Comparison of ENCODE assay signal across 11 mouse cellular contexts in the genomic region with DNA sequence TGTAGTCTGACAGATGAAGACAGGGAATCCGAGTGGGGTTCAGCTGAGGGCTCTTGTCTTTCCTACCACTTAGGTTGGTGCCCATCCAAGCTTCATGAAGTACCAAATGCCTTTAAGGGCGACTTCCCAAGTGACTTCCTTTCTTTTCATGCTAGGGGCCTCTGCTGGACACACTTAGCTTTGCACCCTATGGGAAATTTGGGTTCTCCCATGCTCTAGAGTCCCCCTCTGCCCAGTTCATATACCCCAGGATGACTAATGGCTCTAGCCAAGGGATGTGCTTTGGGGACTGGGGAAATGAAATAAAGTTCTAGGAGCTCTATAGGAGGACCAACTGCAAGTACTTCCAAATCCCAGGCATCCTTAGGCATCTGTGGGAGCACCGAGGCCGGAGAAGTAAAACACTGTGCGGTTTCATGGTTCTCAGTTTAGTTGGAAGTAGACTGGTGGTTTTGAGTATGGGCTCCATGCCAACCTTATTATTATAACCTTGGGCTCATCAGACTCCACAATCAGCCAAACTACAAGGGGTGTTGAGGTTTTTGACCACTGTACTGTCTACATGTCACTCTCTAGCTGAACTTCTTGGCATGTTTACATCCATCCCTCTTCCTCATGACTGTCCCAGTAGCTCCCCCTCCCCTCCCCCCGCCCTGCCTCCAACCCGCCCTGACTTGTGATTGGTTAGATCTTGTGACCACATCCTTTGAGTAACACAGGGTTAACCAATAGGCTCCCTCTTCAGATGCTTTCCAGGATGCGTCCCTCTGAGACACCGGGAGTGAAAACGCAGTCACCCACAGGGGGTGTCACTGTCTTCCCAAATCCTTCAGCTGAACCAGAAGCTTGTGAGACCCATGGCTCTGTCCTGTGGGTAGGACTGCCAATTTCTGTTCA.
A peak's percentile ranks its signal among the peaks of the same experiment; 100 is the strongest.
DNase-seq lines count a peak whose midpoint lies in the region; ATAC-seq and TF ChIP-seq lines count a peak whose summit lies in the region.
"Had no signal": no experiment of that assay in that cellular context is flagged by ENCODE, and none has a peak within 500 bp of the region (broad histone marks: within the 10 kb centered on the region; RNA-seq: fewer than 3 reads in every experiment).

No protein-coding gene starts in this region.

- ATAC-seq in intestine, postnatal 0 days, result no peak

- no peaks in the 10 kb centered on the region for H3K36me3 ChIP-seq in heart, adult 2 months (ENCODE audit: control insufficient read depth, insufficient read depth, low read length)
- H3K36me3 ChIP-seq in intestine, postnatal 0 days (ENCODE audit: control insufficient read depth, insufficient read depth), result no peaks in the 10 kb centered on the region
- H3K36me3 ChIP-seq: hindbrain, embryonic 13.5 days had no signal

- intact Hi-C loops in heart, adult 2 months (cut with DNase I), result no loop called here
- intact Hi-C loops in heart, postnatal 14 days (cut with DNase I), result no loop called here

- peaks cover 2% of the 10 kb centered on the region; the same call in 1 of the 2 replicates for H3K27me3 ChIP-seq in heart, adult 2 months (ENCODE audit: control insufficient read depth, insufficient read depth, low read length)
- no peaks in the 10 kb centered on the region for H3K27me3 ChIP-seq in intestine, postnatal 0 days (replicated peaks; ENCODE audit: control insufficient read depth, insufficient read depth, low read length)
- H3K27me3 ChIP-seq in cerebellum, adult 2 months (ENCODE audit: control insufficient read depth, insufficient read depth, low read length), result no peaks in the 10 kb centered on the region
- H3K27me3 ChIP-seq: hindbrain, embryonic 13.5 days had no signal

- WGBS in heart, adult 2 months, result 70% methylated on average over 10 of the region's 10 CpGs
- WGBS in intestine, postnatal 0 days, result 80% methylated on average over 10 of the region's 10 CpGs
- WGBS in cerebellum, adult 2 months, result 66% methylated on average over 10 of the region's 10 CpGs

- no peak overlapping the region for H3K27ac ChIP-seq in heart, adult 2 months
- H3K27ac ChIP-seq in intestine, postnatal 0 days (ENCODE audit: low read depth, low read length), result peak overlapping the region; percentile 78; the same call in 1 of the 2 replicates
- no peak overlapping the region for H3K27ac ChIP-seq in cerebellum, adult 2 months (ENCODE audit: insufficient read depth, low read length)
- H3K27ac ChIP-seq: hindbrain, embryonic 13.5 days had no signal

- no peak overlapping the region for H3K4me3 ChIP-seq in heart, adult 2 months
- no peak overlapping the region for H3K4me3 ChIP-seq in intestine, postnatal 0 days (ENCODE audit: low read depth, low read length)
- H3K4me3 ChIP-seq in cerebellum, adult 2 months (replicated peaks; ENCODE audit: insufficient read depth, low read depth, low read length), result no peak overlapping the region
- H3K4me3 ChIP-seq: hindbrain, embryonic 13.5 days; megakaryocyte, embryonic 14.5 days had no signal

- H3K79me2 ChIP-seq in heart, adult 2 months (replicated peaks; ENCODE audit: control insufficient read depth, insufficient read depth, low read length), result no peaks in the 10 kb centered on the region

- no peaks in the 10 kb centered on the region for H3K9me3 ChIP-seq in intestine, postnatal 0 days (ENCODE audit: control insufficient read depth)
- H3K9me3 ChIP-seq: hindbrain, embryonic 13.5 days had no signal

- no peak for TF ChIP-seq POLR2A in heart, adult 2 months (IDR thresholded peaks at IDR 0.05; ENCODE audit: insufficient read depth, low read depth, low read length)
- no peak for TF ChIP-seq POLR2A in cerebellum, adult 2 months (IDR thresholded peaks at IDR 0.05; ENCODE audit: borderline replicate concordance, insufficient read depth, low read length)

- H3K4me2 ChIP-seq in intestine, postnatal 0 days (replicated peaks; ENCODE audit: low read depth), result no peak overlapping the region
- H3K4me2 ChIP-seq: hindbrain, embryonic 13.5 days had no signal

- TF ChIP-seq CTCF in heart, adult 2 months (IDR thresholded peaks at IDR 0.05), result peak; percentile 51
- peak; percentile 43 for TF ChIP-seq CTCF in intestine, postnatal 0 days (IDR thresholded peaks at IDR 0.05; ENCODE audit: low read depth)
- no peak for TF ChIP-seq CTCF in cerebellum, adult 2 months (IDR thresholded peaks at IDR 0.05; ENCODE audit: borderline replicate concordance, insufficient read depth, low read depth, low read length)

- no peak overlapping the region for H3K9ac ChIP-seq in heart, adult 2 months (ENCODE audit: low read depth, low read length)
- no peak overlapping the region for H3K9ac ChIP-seq in intestine, postnatal 0 days (ENCODE audit: low read depth, low read length)
- H3K9ac ChIP-seq: hindbrain, embryonic 13.5 days had no signal

- no peaks in the 10 kb centered on the region for H3K4me1 ChIP-seq in heart, adult 2 months (ENCODE audit: control insufficient read depth, insufficient read depth, low read length)
- 0 out of 2 replicates have a peak, but pooled peaks cover 5% of the 10 kb centered on the region for H3K4me1 ChIP-seq in intestine, postnatal 0 days (replicated peaks; ENCODE audit: control insufficient read depth, insufficient read depth, low read length)
- H3K4me1 ChIP-seq in cerebellum, adult 2 months (ENCODE audit: control insufficient read depth, insufficient read depth, low read length), result peaks cover 8% of the 10 kb centered on the region
- H3K4me1 ChIP-seq: hindbrain, embryonic 13.5 days had no signal

- no peak for TF ChIP-seq EP300 in heart, adult 2 months (IDR thresholded peaks at IDR 0.05; ENCODE audit: insufficient read depth, low read depth, low read length)

- no peak for DNase-seq in heart, adult 2 months
- no peak for DNase-seq in heart, postnatal 14 days
- DNase-seq in testis, postnatal 10 days (ENCODE audit: low spot score), result peak; percentile 43
- no peak for DNase-seq in testis, postnatal 14 days (ENCODE audit: low spot score)
- no peak for DNase-seq in embryo, embryonic 10 days (ENCODE audit: low spot score)
- DNase-seq in cerebellum, adult 2 months, result no peak
- no peak for DNase-seq in cerebellum, adult 18-20 months
- DNase-seq: gastrocnemius, postnatal 36 days had no signal
